Mouse (Mus musculus) heart, embryonic 11.5 days (tissue): ENCODE measurements around the gene Atxn1. TPM values are rescaled to one million over a fixed set of nuclear protein-coding genes. Genes with fewer than 3 reads are reported as not detected.

Source experiments
- ATAC-seq: fragments of 200-750 bp; cut with Nextera tagmentation; replicated peaks from 2 replicates; pipeline ENCODE4 v1.8.0; 2017; ENCODE audit warnings: moderate library complexity; ENCODE audit not compliant: insufficient number of reproducible peaks, low FRiP score, low TSS enrichment
- H3K27ac ChIP-seq: fragments of 300-500 bp; sonication (generic); 2 replicates; pipeline ENCODE4 v1.5.1; 2014; ENCODE audit warnings: mild to moderate bottlenecking, low read depth, low read length
- H3K27me3 ChIP-seq: fragments of 300-500 bp; sonication (generic); 2 replicates; pipeline ENCODE4 v1.6.1; 2014; ENCODE audit warnings: mild to moderate bottlenecking, low read length, mixed read lengths; ENCODE audit not compliant: control insufficient read depth, insufficient read depth
- H3K36me3 ChIP-seq: fragments of 300-500 bp; sonication (generic); 2 replicates; pipeline ENCODE4 v1.6.1; 2014; ENCODE audit warnings: mild to moderate bottlenecking, low read length, moderate library complexity, mixed read lengths; ENCODE audit not compliant: control insufficient read depth, insufficient read depth
- H3K4me1 ChIP-seq: fragments of 300-500 bp; sonication (generic); 2 replicates; pipeline ENCODE4 v1.6.1; 2014; ENCODE audit warnings: low read length; ENCODE audit not compliant: control insufficient read depth, insufficient read depth
- H3K4me2 ChIP-seq: fragments of 300-500 bp; sonication (generic); 2 replicates; pipeline ENCODE4 v1.6.1; 2014; ENCODE audit warnings: mild to moderate bottlenecking, moderate library complexity
- H3K4me3 ChIP-seq: fragments of 300-500 bp; sonication (generic); 2 replicates; pipeline ENCODE4 v1.5.1; 2014; ENCODE audit warnings: low read depth, low read length
- H3K9ac ChIP-seq: fragments of 300-500 bp; sonication (generic); 2 replicates; pipeline ENCODE4 v1.6.1; 2014; ENCODE audit warnings: mild to moderate bottlenecking, low read depth, low read length, moderate library complexity
- H3K9me3 ChIP-seq: fragments of 300-500 bp; sonication (generic); replicated peaks from 2 replicates; pipeline ENCODE4 v1.6.1; 2016; ENCODE audit warnings: low read length; ENCODE audit not compliant: control insufficient read depth
- WGBS: fragments of 180-500 bp; shearing (Covaris S2); extraction: QIAGEN DNeasy Blood & Tissue Kit; methylation state at CpG from one replicate; pipeline ENCODE4 v1.1.7; 2014; ENCODE audit not compliant: insufficient replicate concordance; 5-methylcytosine and 5-hydroxymethylcytosine counted together
- polyA plus RNA-seq: library from polyadenylated mRNA; unstranded; fragments of >200 nt; fragmentation: Nextera tagmentation; extraction: Ambion mirVana; gene quantifications from 2 replicates; pipeline ENCODE4 v1.2.1, GENCODE M21; 2014

The Atxn1 gene
- polyA plus RNA-seq, 1 experiment from 2014 or later: 6.4 TPM

DNA sequence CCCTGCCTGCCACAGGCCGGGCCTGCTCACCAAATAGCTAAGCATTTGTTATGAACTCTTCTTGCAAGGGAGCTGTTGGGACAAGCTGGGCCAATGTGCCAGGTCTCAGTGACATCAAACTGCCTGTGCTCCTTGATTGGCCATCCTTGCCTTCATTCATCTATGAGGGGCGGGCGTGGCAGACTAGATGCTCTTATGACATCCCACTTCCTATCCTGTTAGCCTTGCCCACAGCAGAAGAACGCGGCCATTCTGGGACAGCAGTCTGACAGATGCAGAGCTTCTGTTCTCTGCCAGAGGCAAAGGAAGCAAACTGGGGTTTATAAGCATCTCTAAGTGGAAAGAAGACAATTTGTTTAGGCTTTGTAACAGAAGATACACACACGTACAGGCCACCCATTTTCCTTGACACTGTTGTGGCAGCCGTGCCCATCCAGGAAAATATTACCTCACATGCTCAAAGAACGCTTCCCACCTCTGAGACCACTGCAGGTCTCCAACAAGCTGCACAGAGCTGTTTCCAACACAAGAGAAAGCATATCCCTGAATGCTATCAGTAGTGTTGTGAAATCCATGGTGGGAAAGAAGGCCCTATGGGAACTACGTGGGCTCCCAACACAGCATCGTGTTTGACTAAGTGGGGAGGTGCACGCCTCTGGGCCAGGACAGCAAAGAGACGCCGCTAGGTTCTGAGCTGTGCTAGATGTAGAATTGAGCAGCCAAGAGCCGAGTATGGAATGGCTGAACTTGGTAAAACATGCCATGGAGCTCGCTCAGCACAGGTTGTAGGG is 162.0 kb downstream of the Atxn1 start:
- Histone ChIP-seq H3K36me3 (no peaks in the 10 kb centered on the region), H3K27me3 (no peaks in the 10 kb centered on the region), H3K4me2 (no peak overlapping the region), H3K4me3 (no peak overlapping the region), H3K4me1 (peaks cover 5% of the 10 kb centered on the region; the same call in 1 of the 2 replicates), H3K9ac (no peak overlapping the region), H3K9me3 (no peaks in the 10 kb centered on the region), H3K27ac (no peak overlapping the region)
- ATAC-seq: no peak
- WGBS: 90% methylated on average over 15 of the region's 15 CpGs

DNA sequence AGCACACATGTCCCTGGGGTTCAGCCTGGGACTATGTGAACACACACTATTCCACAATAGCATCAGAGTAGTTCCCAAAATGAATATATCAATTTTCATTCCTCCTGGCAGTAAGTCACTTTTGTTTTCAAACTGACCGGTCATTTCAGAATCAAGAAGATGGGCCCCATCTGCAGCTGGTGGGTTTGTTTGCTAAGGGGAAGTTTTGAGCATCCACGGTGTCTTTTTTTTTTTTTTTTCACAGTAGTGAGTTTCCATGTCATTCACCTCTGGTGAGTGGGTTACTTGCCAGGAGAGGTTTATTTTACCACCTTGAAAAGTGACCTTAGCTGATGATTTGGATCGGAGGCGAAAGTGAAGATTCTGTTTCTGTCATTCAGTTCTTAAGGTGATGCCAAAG is 166.6 kb downstream of the Atxn1 start:
- ATAC-seq: no peak

DNA sequence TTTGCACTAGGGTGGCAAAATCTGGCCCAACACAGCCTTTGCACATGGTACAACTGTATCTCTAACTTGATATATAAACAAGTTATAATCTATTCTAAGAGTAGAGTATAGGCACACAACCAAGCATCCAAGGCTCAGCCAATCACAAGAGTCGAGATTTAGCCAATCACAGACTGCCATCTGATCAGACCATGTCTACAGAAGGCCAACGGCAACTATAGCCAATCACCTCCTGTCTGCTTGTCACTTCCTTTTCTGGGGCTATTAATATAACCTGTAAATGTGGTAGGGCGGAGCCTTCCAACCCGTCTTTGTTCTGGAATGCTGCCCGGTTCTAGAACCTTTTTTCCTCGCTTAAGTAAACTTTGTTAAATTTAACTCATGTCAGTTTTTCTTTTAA is 167.1 kb downstream of the Atxn1 start:
- ATAC-seq: no peak
- no peaks in the 10 kb centered on the region for H3K4me1 ChIP-seq
- H3K4me2 ChIP-seq: no peak overlapping the region
- H3K9me3 ChIP-seq: no peaks in the 10 kb centered on the region
- WGBS: 74% methylated on average over 6 of the region's 6 CpGs
- H3K4me3 ChIP-seq: no peak overlapping the region
- H3K27me3 ChIP-seq: no peaks in the 10 kb centered on the region
- H3K9ac ChIP-seq: no peak overlapping the region
- H3K36me3 ChIP-seq: no peaks in the 10 kb centered on the region
- no peak overlapping the region for H3K27ac ChIP-seq

More for the DNA sequence above, 166.6 kb downstream of the Atxn1 start:
- no peak overlapping the region for H3K4me2 ChIP-seq
- no peaks in the 10 kb centered on the region for H3K9me3 ChIP-seq
- H3K36me3 ChIP-seq: no peaks in the 10 kb centered on the region
- H3K27ac ChIP-seq: no peak overlapping the region
- no peak overlapping the region for H3K4me3 ChIP-seq
- H3K9ac ChIP-seq: no peak overlapping the region
- 85% methylated on average over 4 of the region's 4 CpGs for WGBS
- H3K27me3 ChIP-seq: no peaks in the 10 kb centered on the region
- no peaks in the 10 kb centered on the region for H3K4me1 ChIP-seq

DNA sequence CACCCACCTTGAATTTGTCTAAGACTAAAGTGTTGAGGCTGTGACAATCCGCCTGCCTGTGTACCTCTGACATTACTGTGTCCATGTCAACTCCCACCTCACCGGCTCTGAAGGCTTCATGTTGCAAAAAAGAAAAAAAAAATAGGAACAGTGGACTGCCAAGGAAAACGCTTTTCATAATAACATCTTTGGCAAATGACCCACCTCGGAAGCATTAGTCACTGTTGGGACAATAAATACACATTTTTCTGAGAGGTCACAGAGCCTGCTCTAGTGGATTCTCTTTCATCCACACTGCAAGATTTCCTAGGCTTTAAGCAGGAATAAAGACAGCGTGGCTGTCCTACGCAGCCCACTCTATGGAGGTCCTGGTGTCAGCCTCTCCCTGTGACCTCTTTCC is 168.5 kb downstream of the Atxn1 start:
- no peaks in the 10 kb centered on the region for H3K9me3 ChIP-seq
- H3K36me3 ChIP-seq: no peaks in the 10 kb centered on the region
- H3K27ac ChIP-seq: no peak overlapping the region
- 88% methylated on average over 6 of the region's 6 CpGs for WGBS
- H3K4me3 ChIP-seq: no peak overlapping the region
- ATAC-seq: no peak
- H3K9ac ChIP-seq: no peak overlapping the region
- H3K27me3 ChIP-seq: no peaks in the 10 kb centered on the region
- no peaks in the 10 kb centered on the region for H3K4me1 ChIP-seq
- H3K4me2 ChIP-seq: no peak overlapping the region

DNA sequence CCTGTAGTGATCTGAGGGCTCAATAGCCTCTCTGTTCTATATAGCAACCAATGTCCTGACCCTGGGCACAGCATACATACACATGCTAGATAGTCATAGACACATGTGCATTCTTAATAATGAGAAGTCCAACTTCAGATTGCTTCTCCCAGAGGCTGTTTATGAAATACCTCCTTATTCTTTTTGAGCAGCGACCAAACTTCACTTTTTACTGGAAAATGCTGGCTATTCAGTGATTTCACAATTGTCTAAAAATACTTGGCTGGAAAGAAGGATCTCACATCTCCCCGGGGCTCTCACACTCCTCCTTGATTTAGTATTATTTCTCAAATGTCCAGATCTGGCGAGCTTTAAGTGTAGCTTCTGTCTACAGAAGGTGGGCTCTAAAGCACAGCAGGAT is 171.0 kb downstream of the Atxn1 start:
- ATAC-seq: no peak
- Histone ChIP-seq H3K9me3 (no peaks in the 10 kb centered on the region), H3K4me1 (no peaks in the 10 kb centered on the region), H3K36me3 (no peaks in the 10 kb centered on the region), H3K4me3 (no peak overlapping the region), H3K27ac (no peak overlapping the region), H3K9ac (no peak overlapping the region), H3K27me3 (no peaks in the 10 kb centered on the region), H3K4me2 (no peak overlapping the region)
- WGBS: 83% methylated on average over 3 of the region's 3 CpGs

DNA sequence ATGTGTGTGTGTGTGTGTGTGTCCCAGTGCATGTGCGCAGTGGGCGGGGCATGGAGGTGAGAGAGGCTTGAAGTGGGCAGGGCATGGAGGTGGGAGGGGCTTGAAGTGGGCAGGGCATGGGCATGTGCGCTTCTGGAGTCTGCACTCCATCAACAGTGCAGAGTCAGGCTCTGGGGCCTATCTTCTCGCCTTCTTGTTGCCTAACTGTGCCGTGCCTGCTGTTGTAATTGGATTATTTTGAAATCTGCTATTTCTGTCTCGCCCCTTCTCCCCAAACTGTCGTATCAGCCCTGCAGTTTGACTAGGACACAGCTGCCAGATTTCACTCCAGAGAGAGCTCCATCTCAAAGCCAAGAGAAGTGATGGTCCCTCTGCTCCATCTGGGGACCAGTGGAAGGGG is 178.4 kb downstream of the Atxn1 start:
- H3K27me3 ChIP-seq: no peaks in the 10 kb centered on the region
- peaks cover 2% of the 10 kb centered on the region; the same call in 1 of the 2 replicates for H3K36me3 ChIP-seq
- H3K9ac ChIP-seq: no peak overlapping the region
- no peak overlapping the region for H3K4me3 ChIP-seq
- WGBS: 78% methylated on average over 7 of the region's 7 CpGs
- no peak overlapping the region for H3K27ac ChIP-seq
- no peak for ATAC-seq
- H3K4me2 ChIP-seq: no peak overlapping the region
- no peaks in the 10 kb centered on the region for H3K9me3 ChIP-seq
- H3K4me1 ChIP-seq: no peaks in the 10 kb centered on the region

DNA sequence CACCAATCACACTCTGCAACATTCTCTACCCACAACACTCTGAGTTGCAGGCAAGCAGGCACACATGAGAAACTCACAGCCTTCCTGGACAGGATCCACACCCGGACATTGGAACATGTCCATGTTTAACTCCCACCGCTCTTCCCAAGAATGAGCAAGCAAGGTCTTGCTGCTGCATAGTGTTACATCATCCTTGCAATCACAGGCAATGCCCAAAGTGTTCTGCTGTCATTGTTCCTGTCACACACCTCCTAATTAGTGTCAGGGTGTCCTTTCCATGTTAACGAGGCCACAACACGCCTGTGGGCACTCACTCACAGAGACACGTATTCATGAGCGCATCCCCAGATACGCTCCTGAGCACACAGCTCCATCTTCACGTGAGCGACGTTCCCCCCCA is 181.1 kb downstream of the Atxn1 start:
- Histone ChIP-seq H3K9me3 (no peaks in the 10 kb centered on the region), H3K4me1 (no peaks in the 10 kb centered on the region), H3K9ac (no peak overlapping the region), H3K27me3 (no peaks in the 10 kb centered on the region), H3K27ac (no peak overlapping the region), H3K4me3 (no peak overlapping the region), H3K36me3 (peaks cover 2% of the 10 kb centered on the region; the same call in 1 of the 2 replicates), H3K4me2 (no peak overlapping the region)
- no peak for ATAC-seq
- 82% methylated on average over 10 of the region's 10 CpGs for WGBS

DNA sequence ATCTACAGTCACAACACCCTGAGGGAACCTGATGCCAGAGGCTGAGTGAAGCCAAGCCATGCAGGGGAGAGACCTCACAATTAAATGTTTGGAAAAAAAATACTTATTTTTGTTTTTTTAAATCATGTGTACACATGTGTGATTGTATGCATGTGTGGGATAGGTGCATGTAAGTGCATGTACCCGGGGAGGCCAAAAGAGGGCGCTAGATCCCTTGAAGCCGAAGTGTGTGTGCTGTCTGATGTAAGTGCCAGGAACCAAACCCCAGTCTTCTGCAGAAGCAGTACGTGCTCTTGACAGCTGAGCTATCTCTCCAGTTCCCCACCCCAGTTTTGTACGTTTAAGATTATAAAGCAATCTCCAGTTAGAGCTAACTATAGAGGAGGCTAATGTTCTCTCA is 186.1 kb downstream of the Atxn1 start:
- Histone ChIP-seq H3K27me3 (no peaks in the 10 kb centered on the region), H3K9me3 (no peaks in the 10 kb centered on the region), H3K27ac (no peak overlapping the region), H3K9ac (no peak overlapping the region), H3K4me1 (0 out of 2 replicates have a peak, but pooled peaks cover 6% of the 10 kb centered on the region), H3K4me3 (no peak overlapping the region), H3K4me2 (no peak overlapping the region), H3K36me3 (no peaks in the 10 kb centered on the region)
- WGBS: 81% methylated on average over 5 of the region's 5 CpGs
- ATAC-seq: no peak

DNA sequence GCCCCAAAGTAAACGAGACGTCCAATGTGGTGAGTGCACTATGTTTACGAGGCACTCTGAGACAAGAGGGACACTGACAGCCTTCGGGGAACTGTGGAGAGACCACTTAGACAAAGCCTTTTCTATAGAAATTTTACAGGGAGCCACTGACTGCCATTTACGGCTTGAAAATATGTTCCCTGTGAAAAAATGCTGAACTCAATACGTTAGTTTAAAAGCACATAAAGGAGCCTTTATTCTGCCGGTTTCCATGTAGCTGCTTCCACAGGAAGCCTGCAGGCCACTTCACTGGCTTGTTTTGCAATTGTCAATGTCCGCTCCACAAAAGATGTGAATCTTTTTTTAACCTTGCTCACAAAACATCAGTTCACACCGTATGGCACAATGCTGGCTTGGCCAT is 186.6 kb downstream of the Atxn1 start:
- H3K9ac ChIP-seq: no peak overlapping the region
- H3K9me3 ChIP-seq: no peaks in the 10 kb centered on the region
- WGBS: 52% methylated on average over 9 of the region's 9 CpGs
- 0 out of 2 replicates have a peak, but pooled peaks cover 6% of the 10 kb centered on the region for H3K4me1 ChIP-seq
- no peaks in the 10 kb centered on the region for H3K27me3 ChIP-seq
- no peak for ATAC-seq
- no peak overlapping the region for H3K4me3 ChIP-seq
- H3K4me2 ChIP-seq: no peak overlapping the region
- no peaks in the 10 kb centered on the region for H3K36me3 ChIP-seq
- H3K27ac ChIP-seq: no peak overlapping the region
